ENCODE assay signal across 11 mouse cellular contexts in genomic region chr1:94080718-94081117, GRCm38 (mm10). TPM values are rescaled to one million over a fixed set of nuclear protein-coding genes. Genes with fewer than 3 reads are reported as not detected.
DNase-seq lines count a peak whose midpoint lies in the region; ATAC-seq and TF ChIP-seq lines count a peak whose summit lies in the region.
"Had no signal": no experiment of that assay in that cellular context is flagged by ENCODE, and none has a peak within 500 bp of the region (broad histone marks: within the 10 kb centered on the region; RNA-seq: fewer than 3 reads in every experiment).

No protein-coding gene starts in this region.

- peak overlapping the region; percentile 13 for H3K4me2 ChIP-seq in intestine, embryonic 14.5 days (ENCODE audit: low read length)
- no peak overlapping the region for H3K4me2 ChIP-seq in intestine, postnatal 0 days (replicated peaks; ENCODE audit: low read depth)
- H3K4me2 ChIP-seq in stomach, embryonic 14.5 days (replicated peaks; ENCODE audit: low read depth, low read length): 0 out of 2 replicates have a peak overlapping the region, but pooled peaks have one; percentile 14
- H3K4me2 ChIP-seq in stomach, postnatal 0 days (replicated peaks; ENCODE audit: low read depth): no peak overlapping the region
- peak overlapping the region; percentile 32 for H3K4me2 ChIP-seq in hindbrain, embryonic 15.5 days

- no peak for DNase-seq in intestine, embryonic 14.5 days (ENCODE audit: low spot score)
- DNase-seq in stomach, postnatal 0 days (ENCODE audit: low spot score): no peak
- no peak for DNase-seq in embryo, embryonic 10 days (ENCODE audit: low spot score)
- no peak for DNase-seq in embryo, embryonic 11 days
- DNase-seq: right cerebral cortex, postnatal 25 days had no signal

- H3K9me3 ChIP-seq in intestine, embryonic 14.5 days (ENCODE audit: control insufficient read depth, low read length): no peaks in the 10 kb centered on the region
- no peaks in the 10 kb centered on the region for H3K9me3 ChIP-seq in intestine, postnatal 0 days (ENCODE audit: control insufficient read depth)
- no peaks in the 10 kb centered on the region for H3K9me3 ChIP-seq in stomach, embryonic 14.5 days (ENCODE audit: control insufficient read depth, low read depth, low read length)
- no peaks in the 10 kb centered on the region for H3K9me3 ChIP-seq in stomach, postnatal 0 days (ENCODE audit: control insufficient read depth, low read length)
- no peaks in the 10 kb centered on the region for H3K9me3 ChIP-seq in hindbrain, embryonic 15.5 days

- WGBS in intestine, embryonic 14.5 days: 46% methylated on average over 15 of the region's 15 CpGs
- WGBS in intestine, postnatal 0 days: 47% methylated on average over 15 of the region's 15 CpGs
- 46% methylated on average over 15 of the region's 15 CpGs for WGBS in stomach, embryonic 14.5 days
- 46% methylated on average over 15 of the region's 15 CpGs for WGBS in stomach, postnatal 0 days
- 59% methylated on average over 15 of the region's 15 CpGs for WGBS in hindbrain, embryonic 15.5 days

- H3K27ac ChIP-seq in intestine, embryonic 14.5 days (ENCODE audit: low read depth): no peak overlapping the region
- no peak overlapping the region for H3K27ac ChIP-seq in intestine, postnatal 0 days (ENCODE audit: low read depth, low read length)
- H3K27ac ChIP-seq in stomach, embryonic 14.5 days (ENCODE audit: low read length): no peak overlapping the region
- no peak overlapping the region for H3K27ac ChIP-seq in stomach, postnatal 0 days (replicated peaks)
- H3K27ac ChIP-seq in hindbrain, embryonic 15.5 days (replicated peaks): no peak overlapping the region

- H3K4me3 ChIP-seq in intestine, embryonic 14.5 days (ENCODE audit: low read depth, low read length): no peak overlapping the region
- H3K4me3 ChIP-seq in intestine, postnatal 0 days (ENCODE audit: low read depth, low read length): no peak overlapping the region
- H3K4me3 ChIP-seq in stomach, embryonic 14.5 days (ENCODE audit: low read depth, low read length): no peak overlapping the region
- no peak overlapping the region for H3K4me3 ChIP-seq in stomach, postnatal 0 days (ENCODE audit: low read depth, low read length)
- no peak overlapping the region for H3K4me3 ChIP-seq in hindbrain, embryonic 15.5 days

- no peaks in the 10 kb centered on the region for H3K4me1 ChIP-seq in intestine, embryonic 14.5 days (replicated peaks; ENCODE audit: control insufficient read depth, insufficient read depth, low read length)
- no peaks in the 10 kb centered on the region for H3K4me1 ChIP-seq in intestine, postnatal 0 days (replicated peaks; ENCODE audit: control insufficient read depth, insufficient read depth, low read length)
- no peaks in the 10 kb centered on the region for H3K4me1 ChIP-seq in stomach, embryonic 14.5 days (ENCODE audit: control insufficient read depth, insufficient read depth, low read length)
- H3K4me1 ChIP-seq in stomach, postnatal 0 days (replicated peaks; ENCODE audit: control insufficient read depth, insufficient read depth): no peaks in the 10 kb centered on the region
- no peaks in the 10 kb centered on the region for H3K4me1 ChIP-seq in hindbrain, embryonic 15.5 days (replicated peaks)

- no peaks in the 10 kb centered on the region for H3K36me3 ChIP-seq in intestine, embryonic 14.5 days (ENCODE audit: control insufficient read depth, insufficient read depth, low read length)
- no peaks in the 10 kb centered on the region for H3K36me3 ChIP-seq in intestine, postnatal 0 days (ENCODE audit: control insufficient read depth, insufficient read depth)
- H3K36me3 ChIP-seq in stomach, embryonic 14.5 days (ENCODE audit: control insufficient read depth, insufficient read depth, low read length): no peaks in the 10 kb centered on the region
- no peaks in the 10 kb centered on the region for H3K36me3 ChIP-seq in stomach, postnatal 0 days (ENCODE audit: control insufficient read depth, insufficient read depth, low read length)
- no peaks in the 10 kb centered on the region for H3K36me3 ChIP-seq in hindbrain, embryonic 15.5 days

- TF ChIP-seq CTCF in intestine, postnatal 0 days (IDR thresholded peaks at IDR 0.05; ENCODE audit: low read depth): no peak
- TF ChIP-seq CTCF in stomach, postnatal 0 days (IDR thresholded peaks at IDR 0.05; ENCODE audit: low read depth): no peak

- H3K27me3 ChIP-seq in intestine, embryonic 14.5 days (replicated peaks; ENCODE audit: control insufficient read depth, insufficient read depth, low read length): no peaks in the 10 kb centered on the region
- H3K27me3 ChIP-seq in intestine, postnatal 0 days (replicated peaks; ENCODE audit: control insufficient read depth, insufficient read depth, low read length): no peaks in the 10 kb centered on the region
- no peaks in the 10 kb centered on the region for H3K27me3 ChIP-seq in stomach, embryonic 14.5 days (ENCODE audit: control insufficient read depth, insufficient read depth, low read length)
- H3K27me3 ChIP-seq in stomach, postnatal 0 days (ENCODE audit: control insufficient read depth, insufficient read depth, low read length): no peaks in the 10 kb centered on the region
- no peaks in the 10 kb centered on the region for H3K27me3 ChIP-seq in hindbrain, embryonic 15.5 days
- H3K27me3 ChIP-seq: CH12.LX had no signal

- no peak for ATAC-seq in intestine, embryonic 14.5 days (replicated peaks; ENCODE audit: low FRiP score, low TSS enrichment, low read depth)
- no peak for ATAC-seq in intestine, postnatal 0 days
- ATAC-seq in stomach, embryonic 14.5 days (ENCODE audit: insufficient number of reproducible peaks, insufficient read depth, low FRiP score, low read depth): no peak
- ATAC-seq in stomach, postnatal 0 days (ENCODE audit: low FRiP score, low TSS enrichment): no peak
- ATAC-seq in hindbrain, embryonic 15.5 days (ENCODE audit: low FRiP score, low read depth): no peak
- ATAC-seq in activated CD4-positive, CD25-positive, alpha-beta regulatory T cell, adult 4 months: no peak

- H3K9ac ChIP-seq in intestine, embryonic 14.5 days (ENCODE audit: low read length): no peak overlapping the region
- no peak overlapping the region for H3K9ac ChIP-seq in intestine, postnatal 0 days (ENCODE audit: low read depth, low read length)
- H3K9ac ChIP-seq in stomach, embryonic 14.5 days (replicated peaks; ENCODE audit: low read depth, low read length): 0 out of 2 replicates have a peak overlapping the region, but pooled peaks have one; percentile 1
- H3K9ac ChIP-seq in stomach, postnatal 0 days (ENCODE audit: low read length): no peak overlapping the region
- H3K9ac ChIP-seq in hindbrain, embryonic 15.5 days: no peak overlapping the region

- TF ChIP-seq EP300 in stomach, postnatal 0 days (optimal IDR thresholded peaks at IDR 0.05): no peak

RNA-seq across cellular contexts. Expression of gene Pdcd1, which starts 28.4 kb away (rescaled TPM):
- polyA plus RNA-seq in intestine, embryonic 14.5 days (2014; fragmentation: Nextera tagmentation; extraction: Ambion mirVana): 0.20 and 0.42 TPM in 2 replicates
- polyA plus RNA-seq in intestine, postnatal 0 days (2015; fragmentation: Nextera tagmentation; extraction: Ambion mirVana): 0.09 and 0.14 TPM in 2 replicates
- polyA plus RNA-seq in stomach, embryonic 14.5 days (2014; fragmentation: Nextera tagmentation; extraction: Ambion mirVana): not detected in 2 replicates
- 0.05 TPM in 1 of 2 replicates, not detected in the other for polyA plus RNA-seq in stomach, postnatal 0 days (2015; fragmentation: Nextera tagmentation; extraction: Ambion mirVana)
- polyA plus RNA-seq in hindbrain, embryonic 15.5 days (2015; fragmentation: Nextera tagmentation; extraction: Ambion mirVana): 0.10 TPM in 1 of 2 replicates, not detected in the other
- polyA plus RNA-seq in activated CD4-positive, CD25-positive, alpha-beta regulatory T cell, adult 4 months (2017; shearing (Covaris generic)): 100 to 1,000 TPM; 116 to 187 TPM
- polyA plus RNA-seq: neural tube, embryonic 14.5 days had no signal

Comparison
In these comparisons a context has a peak if more than half of its experiments do, and no peak if none do; other contexts are left out.
1. H3K4me2 ChIP-seq: peak in intestine, embryonic 14.5 days (single experiment), stomach, embryonic 14.5 days (single experiment) and hindbrain, embryonic 15.5 days (single experiment); none in intestine, postnatal 0 days (single experiment) and stomach, postnatal 0 days (single experiment).
2. RNA of gene Pdcd1, which starts 28.4 kb away (polyA plus RNA-seq): 116 to 187 TPM in activated CD4-positive, CD25-positive, alpha-beta regulatory T cell, adult 4 months; 0.20 to 0.42 TPM in intestine, embryonic 14.5 days, 0.10 TPM in hindbrain, embryonic 15.5 days, 0.09 to 0.14 TPM in intestine, postnatal 0 days, not detected in stomach, embryonic 14.5 days and 0.05 TPM in stomach, postnatal 0 days; every median in the first group is over 10 times any median in the second.